Mouse (Mus musculus): ENCODE measurements around the gene Hdac1. TPM values are rescaled to one million over a fixed set of nuclear protein-coding genes. Genes with fewer than 3 reads are reported as not detected.

The Hdac1 gene
- polyA plus RNA-seq, 1 experiment from 2014 or later = 91.7 TPM

GRCm38 (mm10) chr4:129518519-129518918 is 24.0 kb downstream of the Hdac1 start:
- Histone ChIP-seq H3K9me3 (ENCODE audit: control insufficient read depth) (no peaks in the 10 kb centered on the region), H3K9ac (ENCODE audit: low read depth, low read length) (no peak overlapping the region), H3K4me3 (ENCODE audit: low read depth, low read length) (no peak overlapping the region), H3K27me3 (replicated peaks; ENCODE audit: control insufficient read depth, insufficient read depth, low read length) (no peaks in the 10 kb centered on the region), H3K4me2 (replicated peaks; ENCODE audit: low read depth) (no peak overlapping the region), H3K4me1 (replicated peaks; ENCODE audit: control insufficient read depth, insufficient read depth, low read length) (no peaks in the 10 kb centered on the region), H3K27ac (ENCODE audit: low read depth, low read length) (no peak overlapping the region), H3K36me3 (ENCODE audit: control insufficient read depth, insufficient read depth) (peaks cover 66% of the 10 kb centered on the region)
- TF ChIP-seq CTCF (IDR thresholded peaks at IDR 0.05; ENCODE audit: low read depth) = no peak
- WGBS = 84% methylated on average over 8 of the region's 8 CpGs
- no peak for ATAC-seq

- no peak overlapping the region for H3K9ac ChIP-seq (ENCODE audit: low read depth, low read length)
- H3K36me3 ChIP-seq (ENCODE audit: control insufficient read depth, insufficient read depth) = peaks cover 50% of the 10 kb centered on the region
- H3K9me3 ChIP-seq (ENCODE audit: control insufficient read depth) = no peaks in the 10 kb centered on the region
- no peak overlapping the region for H3K4me2 ChIP-seq (replicated peaks; ENCODE audit: low read depth)
- H3K27me3 ChIP-seq (replicated peaks; ENCODE audit: control insufficient read depth, insufficient read depth, low read length) = no peaks in the 10 kb centered on the region
- 17% methylated on average over 2 of the region's 2 CpGs for WGBS
- H3K4me3 ChIP-seq (ENCODE audit: low read depth, low read length) = no peak overlapping the region
- no peak for TF ChIP-seq CTCF (IDR thresholded peaks at IDR 0.05; ENCODE audit: low read depth)
- no peak for ATAC-seq
- H3K27ac ChIP-seq (ENCODE audit: low read depth, low read length) = no peak overlapping the region
- no peaks in the 10 kb centered on the region for H3K4me1 ChIP-seq (replicated peaks; ENCODE audit: control insufficient read depth, insufficient read depth, low read length)
Measured at GRCm38 (mm10) chr4:129516925-129517324, 25.6 kb downstream of the Hdac1 start.

GRCm38 (mm10) chr4:129514300-129514898 is 28.1 kb downstream of the Hdac1 start:
- Histone ChIP-seq H3K27ac (ENCODE audit: low read depth, low read length) (peak overlapping the region; percentile 76), H3K9ac (ENCODE audit: low read depth, low read length) (peak overlapping the region; percentile 84), H3K36me3 (ENCODE audit: control insufficient read depth, insufficient read depth) (peaks cover 26% of the 10 kb centered on the region), H3K9me3 (ENCODE audit: control insufficient read depth) (no peaks in the 10 kb centered on the region), H3K4me1 (replicated peaks; ENCODE audit: control insufficient read depth, insufficient read depth, low read length) (0 out of 2 replicates have a peak, but pooled peaks cover under 1% of the 10 kb centered on the region), H3K4me3 (ENCODE audit: low read depth, low read length) (peak overlapping the region; percentile 84), H3K4me2 (replicated peaks; ENCODE audit: low read depth) (peak overlapping the region; percentile 99), H3K27me3 (replicated peaks; ENCODE audit: control insufficient read depth, insufficient read depth, low read length) (no peaks in the 10 kb centered on the region)
- peak; percentile 58 for ATAC-seq
- under 1% methylated on average over 33 of the region's 35 CpGs for WGBS
- peak; percentile 89 for TF ChIP-seq CTCF (IDR thresholded peaks at IDR 0.05; ENCODE audit: low read depth)

GRCm38 (mm10) chr4:129513891-129514290 is 28.6 kb downstream of the Hdac1 start:
- WGBS = under 1% methylated on average over 14 of the region's 57 CpGs
- no peaks in the 10 kb centered on the region for H3K27me3 ChIP-seq (replicated peaks; ENCODE audit: control insufficient read depth, insufficient read depth, low read length)
- peak overlapping the region; percentile 84 for H3K4me3 ChIP-seq (ENCODE audit: low read depth, low read length)
- H3K27ac ChIP-seq (ENCODE audit: low read depth, low read length) = peak overlapping the region; percentile 76
- H3K4me1 ChIP-seq (replicated peaks; ENCODE audit: control insufficient read depth, insufficient read depth, low read length) = 0 out of 2 replicates have a peak, but pooled peaks cover 4% of the 10 kb centered on the region
- H3K9me3 ChIP-seq (ENCODE audit: control insufficient read depth) = no peaks in the 10 kb centered on the region
- ATAC-seq = peak; percentile 14; the same call in 1 of the 2 replicates
- TF ChIP-seq CTCF (IDR thresholded peaks at IDR 0.05; ENCODE audit: low read depth) = no peak
- peak overlapping the region; percentile 99 for H3K4me2 ChIP-seq (replicated peaks; ENCODE audit: low read depth)
- H3K9ac ChIP-seq (ENCODE audit: low read depth, low read length) = peak overlapping the region; percentile 84
- peaks cover 25% of the 10 kb centered on the region for H3K36me3 ChIP-seq (ENCODE audit: control insufficient read depth, insufficient read depth)

- ATAC-seq = peak; percentile 67
- Histone ChIP-seq H3K9me3 (ENCODE audit: control insufficient read depth) (no peaks in the 10 kb centered on the region), H3K4me3 (ENCODE audit: low read depth, low read length) (peak within 1 kb of the TSS; percentile 84), H3K4me2 (replicated peaks; ENCODE audit: low read depth) (peak within 1 kb of the TSS; percentile 99), H3K27ac (ENCODE audit: low read depth, low read length) (peak within 1 kb of the TSS; percentile 76), H3K4me1 (replicated peaks; ENCODE audit: control insufficient read depth, insufficient read depth, low read length) (0 out of 2 replicates have a peak, but pooled peaks cover 4% of the 10 kb centered on the region), H3K36me3 (ENCODE audit: control insufficient read depth, insufficient read depth) (peaks cover 19% of the 10 kb centered on the region), H3K27me3 (replicated peaks; ENCODE audit: control insufficient read depth, insufficient read depth, low read length) (no peaks in the 10 kb centered on the region), H3K9ac (ENCODE audit: low read depth, low read length) (peak within 1 kb of the TSS; percentile 84)
- WGBS = 10% methylated on average over 42 of the region's 47 CpGs
- peak; percentile 25; the same call in 1 of the 2 replicates for TF ChIP-seq CTCF (IDR thresholded peaks at IDR 0.05; ENCODE audit: low read depth)
Measured at GRCm38 (mm10) chr4:129513086-129513767, 29.3 kb downstream of the Hdac1 start, which contains the start of gene Marcksl1. Gene Marcksl1, plus strand, starts transcription at chr4:129513581.

- peaks cover 2% of the 10 kb centered on the region; the same call in 1 of the 2 replicates for H3K36me3 ChIP-seq (ENCODE audit: control insufficient read depth, insufficient read depth)
- no peak overlapping the region for H3K27ac ChIP-seq (ENCODE audit: low read depth, low read length)
- 60% methylated on average over 6 of the region's 6 CpGs for WGBS
- H3K4me2 ChIP-seq (replicated peaks; ENCODE audit: low read depth) = no peak overlapping the region
- no peaks in the 10 kb centered on the region for H3K9me3 ChIP-seq (ENCODE audit: control insufficient read depth)
- 0 out of 2 replicates have a peak, but pooled peaks cover 4% of the 10 kb centered on the region for H3K4me1 ChIP-seq (replicated peaks; ENCODE audit: control insufficient read depth, insufficient read depth, low read length)
- no peaks in the 10 kb centered on the region for H3K27me3 ChIP-seq (replicated peaks; ENCODE audit: control insufficient read depth, insufficient read depth, low read length)
- TF ChIP-seq CTCF (IDR thresholded peaks at IDR 0.05; ENCODE audit: low read depth) = no peak
- H3K4me3 ChIP-seq (ENCODE audit: low read depth, low read length) = no peak overlapping the region
- ATAC-seq = no peak
- H3K9ac ChIP-seq (ENCODE audit: low read depth, low read length) = no peak overlapping the region
Measured at GRCm38 (mm10) chr4:129511413-129512096, 31.0 kb downstream of the Hdac1 start.

All from intestine, postnatal 0 days (tissue).